Mouse (Mus musculus): ENCODE data around the gene Sgtb. TPM values are rescaled to one million over a fixed set of nuclear protein-coding genes. Genes with fewer than 3 reads are reported as not detected.

Gene Sgtb
- 2.2 and 2.5 TPM in 2 replicates for polyA plus RNA-seq (2015; fragmentation: Nextera tagmentation; extraction: Ambion mirVana)

DNA sequence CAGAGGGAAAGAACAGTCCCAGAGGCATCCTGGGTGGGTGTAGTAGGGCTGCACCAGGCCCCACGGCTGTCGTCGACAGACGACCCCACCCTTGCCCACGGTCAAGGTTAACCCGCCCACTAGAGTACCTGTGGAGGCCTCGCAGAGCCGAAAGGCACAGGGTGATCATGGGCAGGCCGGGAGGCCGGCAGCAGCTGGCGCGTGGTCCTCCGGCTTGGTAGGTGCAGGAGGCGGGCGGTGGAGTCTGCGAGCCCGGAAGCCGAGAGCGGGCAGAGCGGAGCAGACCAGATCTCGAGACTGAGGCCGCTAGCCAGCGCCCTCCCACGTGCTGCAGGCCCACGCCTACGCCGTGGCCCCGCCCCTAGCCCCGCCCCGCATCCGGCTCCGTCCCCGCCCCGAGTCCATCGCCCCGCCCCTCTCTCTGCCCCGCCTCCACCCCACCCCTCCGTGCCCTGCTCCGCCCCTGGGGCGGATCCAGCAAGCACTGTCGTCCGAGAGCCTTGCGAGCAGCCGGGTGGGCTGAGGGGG, at the start of gene Sgtb, which contains the start of gene Nln:
Gene Sgtb, plus strand, starts transcription at position 454 of the 528 bp plus-strand sequence.
Gene Nln, minus strand, starts transcription at position 327 of the 528 bp plus-strand sequence.
- Histone ChIP-seq H3K9me3 (replicated peaks) (peaks cover 2% of the 10 kb centered on the region; the same call in 1 of the 2 replicates), H3K4me1 (replicated peaks) (peaks cover 15% of the 10 kb centered on the region), H3K36me3 (0 out of 2 replicates have a peak, but pooled peaks cover 1% of the 10 kb centered on the region), H3K27me3 (no peaks in the 10 kb centered on the region), H3K9ac (peak within 1 kb of the TSS; percentile 73), H3K27ac (peak within 1 kb of the TSS; percentile 79), H3K4me2 (peak within 1 kb of the TSS; percentile 96), H3K4me3 (peak within 1 kb of the TSS; percentile 71)
- WGBS: under 1% methylated on average over 30 of the region's 44 CpGs
- peak; percentile 99 for ATAC-seq (replicated peaks; ENCODE audit: insufficient number of reproducible peaks, insufficient read depth, low FRiP score, low read depth)

DNA sequence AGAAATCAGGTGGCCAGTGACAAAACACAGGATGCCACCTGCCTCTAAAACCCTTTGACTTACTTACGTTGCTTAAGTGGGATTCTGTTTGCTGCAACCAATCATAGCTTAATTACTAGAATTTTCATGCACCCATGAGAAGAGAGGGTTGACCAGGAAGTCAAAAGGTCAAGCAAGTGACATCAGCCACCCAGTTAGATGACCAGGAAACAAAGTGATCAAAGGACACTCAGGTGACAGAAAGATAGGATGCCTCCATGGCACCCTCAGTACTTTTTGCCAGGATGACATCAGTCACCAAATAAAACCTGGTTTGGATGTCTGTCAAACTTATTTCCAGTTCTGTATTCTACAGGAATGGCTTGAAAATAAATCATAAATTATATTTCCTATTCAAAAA, 49.3 kb upstream of the Sgtb start:
- peaks cover 4% of the 10 kb centered on the region for H3K4me1 ChIP-seq (replicated peaks)
- 0 out of 2 replicates have a peak, but pooled peaks cover 6% of the 10 kb centered on the region for H3K36me3 ChIP-seq
- no peak overlapping the region for H3K4me2 ChIP-seq
- no peak for ATAC-seq (replicated peaks; ENCODE audit: insufficient number of reproducible peaks, insufficient read depth, low FRiP score, low read depth)
- H3K27me3 ChIP-seq: no peaks in the 10 kb centered on the region
- H3K4me3 ChIP-seq: no peak overlapping the region
- H3K9ac ChIP-seq: no peak overlapping the region
- no peak overlapping the region for H3K27ac ChIP-seq
- WGBS: 76% methylated on average over 1 of the region's 1 CpGs
- H3K9me3 ChIP-seq (replicated peaks): no peaks in the 10 kb centered on the region

DNA sequence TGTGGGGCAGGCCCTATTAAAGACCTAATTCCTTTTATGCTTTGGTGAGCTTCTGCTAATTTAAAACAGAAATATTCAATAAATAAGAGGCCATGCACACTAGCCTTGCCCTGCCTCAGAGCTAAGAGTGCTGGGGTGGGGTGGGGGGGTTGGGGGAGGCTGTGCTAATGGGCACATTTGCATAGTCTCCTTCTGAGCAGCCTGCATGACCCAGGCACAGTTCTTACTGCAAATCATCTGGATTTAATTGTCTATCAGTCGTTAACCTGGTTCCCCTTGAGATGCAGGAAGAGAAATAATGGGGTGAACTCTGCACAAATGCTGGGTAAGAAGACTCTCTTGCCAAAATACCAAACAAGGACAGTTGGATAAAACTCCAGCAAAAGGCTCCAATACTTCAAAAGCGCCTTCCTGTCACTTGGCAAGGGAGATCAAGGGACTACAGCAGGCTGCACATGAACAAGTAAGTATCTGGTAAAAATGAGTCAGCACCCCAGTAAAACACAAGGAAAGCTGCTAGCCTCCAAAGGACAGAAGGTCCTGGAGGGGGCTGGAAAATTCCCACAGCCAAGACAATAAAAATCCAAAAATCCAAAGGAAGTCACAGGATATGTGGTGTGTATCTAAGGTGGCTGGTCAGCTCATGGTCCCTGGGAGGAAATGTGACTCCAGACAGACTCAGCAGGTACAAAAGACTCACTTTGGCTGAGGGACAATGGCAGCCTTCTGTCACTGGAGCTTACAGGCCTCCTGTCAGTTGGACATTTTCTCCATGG, 47.4 kb upstream of the Sgtb start:
- no peak for ATAC-seq (replicated peaks; ENCODE audit: insufficient number of reproducible peaks, insufficient read depth, low FRiP score, low read depth)
- 58% methylated on average over 2 of the region's 2 CpGs for WGBS
- Histone ChIP-seq H3K9ac (no peak overlapping the region), H3K4me2 (no peak overlapping the region), H3K27ac (peak overlapping the region; percentile 7; the same call in 1 of the 2 replicates), H3K36me3 (peaks cover 3% of the 10 kb centered on the region; the same call in 1 of the 2 replicates), H3K4me3 (no peak overlapping the region), H3K27me3 (no peaks in the 10 kb centered on the region), H3K4me1 (replicated peaks) (peaks cover 4% of the 10 kb centered on the region), H3K9me3 (replicated peaks) (no peaks in the 10 kb centered on the region)

DNA sequence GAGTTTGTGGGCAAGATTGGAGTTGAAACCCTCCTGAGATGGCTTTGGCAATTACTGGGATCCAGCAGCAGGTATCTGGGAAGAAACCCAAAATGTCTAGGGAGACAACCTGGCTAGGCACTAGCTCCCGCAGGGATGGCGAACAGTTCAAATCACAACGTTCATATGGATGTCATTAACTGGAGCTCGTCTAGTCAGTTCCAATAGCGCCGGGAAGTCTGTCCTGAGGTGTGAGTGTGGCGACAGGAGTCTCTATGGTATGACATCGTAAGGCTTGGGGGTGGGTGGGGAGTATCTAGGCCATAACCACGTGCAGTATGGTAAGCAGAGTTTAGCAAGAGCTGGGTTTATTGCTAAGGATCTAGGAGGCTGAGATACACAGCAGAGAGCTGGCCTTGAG, 46.5 kb upstream of the Sgtb start:
- H3K9ac ChIP-seq: no peak overlapping the region
- WGBS: 71% methylated on average over 9 of the region's 9 CpGs
- peaks cover 4% of the 10 kb centered on the region for H3K4me1 ChIP-seq (replicated peaks)
- H3K9me3 ChIP-seq (replicated peaks): no peaks in the 10 kb centered on the region
- no peak overlapping the region for H3K4me2 ChIP-seq
- H3K27me3 ChIP-seq: no peaks in the 10 kb centered on the region
- ATAC-seq (replicated peaks; ENCODE audit: insufficient number of reproducible peaks, insufficient read depth, low FRiP score, low read depth): no peak
- H3K4me3 ChIP-seq: no peak overlapping the region
- no peak overlapping the region for H3K27ac ChIP-seq
- peaks cover 3% of the 10 kb centered on the region; the same call in 1 of the 2 replicates for H3K36me3 ChIP-seq

DNA sequence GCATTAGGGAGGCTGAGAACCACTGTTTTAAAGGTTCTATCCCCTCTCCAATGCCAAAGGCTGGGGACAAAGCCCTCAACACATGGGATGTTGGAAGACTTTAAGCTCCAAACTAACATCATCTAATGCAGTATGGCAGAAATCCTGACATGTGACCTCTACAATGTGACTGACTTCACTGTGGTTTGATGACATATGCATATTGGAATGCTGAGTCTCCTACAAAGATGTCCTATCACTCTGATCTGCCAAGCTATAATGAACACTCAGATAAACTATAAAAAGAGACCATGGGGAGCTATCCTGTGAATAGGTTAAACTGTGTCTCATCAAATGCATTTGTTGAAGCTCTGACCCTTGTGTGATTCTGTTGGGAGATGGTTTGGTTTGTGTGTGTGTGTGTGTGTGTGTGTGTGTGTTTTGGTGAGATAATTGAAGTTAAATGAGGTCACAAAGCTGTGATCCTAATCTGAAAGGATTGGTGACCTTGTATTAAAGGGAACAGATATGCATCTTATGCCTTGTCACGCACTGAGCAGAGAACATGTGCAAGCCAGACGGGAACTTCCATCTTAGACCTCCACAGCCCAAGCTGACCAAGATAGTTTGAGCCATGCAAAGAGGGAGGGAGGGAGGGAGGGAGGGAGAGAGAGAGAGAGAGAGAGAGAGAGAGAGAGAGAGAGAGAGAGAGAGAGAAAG, 43.7 kb upstream of the Sgtb start:
- Histone ChIP-seq H3K4me1 (replicated peaks) (peaks cover 10% of the 10 kb centered on the region), H3K9me3 (replicated peaks) (no peaks in the 10 kb centered on the region), H3K4me2 (no peak overlapping the region), H3K4me3 (no peak overlapping the region), H3K27ac (no peak overlapping the region), H3K9ac (no peak overlapping the region), H3K27me3 (no peaks in the 10 kb centered on the region), H3K36me3 (peaks cover 13% of the 10 kb centered on the region; the same call in 1 of the 2 replicates)
- WGBS: 68% methylated on average over 2 of the region's 2 CpGs
- ATAC-seq (replicated peaks; ENCODE audit: insufficient number of reproducible peaks, insufficient read depth, low FRiP score, low read depth): no peak

DNA sequence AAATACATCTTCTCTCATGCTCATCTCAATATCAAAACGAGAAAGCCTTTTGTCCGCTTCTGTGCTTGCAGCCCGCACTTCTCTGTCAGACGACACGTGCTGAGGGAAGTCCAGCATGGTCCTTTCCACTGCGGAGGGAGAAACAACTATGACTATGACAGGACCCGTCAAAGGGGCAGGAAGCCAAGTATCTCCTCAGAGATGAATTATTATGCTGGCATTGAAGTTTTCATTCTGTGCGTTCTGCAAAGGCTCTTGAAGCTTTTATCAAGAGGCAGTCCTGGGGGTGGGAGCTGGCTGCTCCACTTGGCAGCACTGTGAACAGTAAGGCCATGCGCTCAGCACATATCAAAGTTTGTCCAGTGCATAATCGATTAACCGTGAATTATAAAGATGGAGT, 40.3 kb upstream of the Sgtb start:
- Histone ChIP-seq H3K4me2 (no peak overlapping the region), H3K27ac (no peak overlapping the region), H3K27me3 (no peaks in the 10 kb centered on the region), H3K4me3 (no peak overlapping the region), H3K9me3 (replicated peaks) (no peaks in the 10 kb centered on the region), H3K9ac (no peak overlapping the region), H3K36me3 (peaks cover 10% of the 10 kb centered on the region; the same call in 1 of the 2 replicates), H3K4me1 (replicated peaks) (peaks cover 10% of the 10 kb centered on the region)
- 66% methylated on average over 11 of the region's 11 CpGs for WGBS
- no peak for ATAC-seq (replicated peaks; ENCODE audit: insufficient number of reproducible peaks, insufficient read depth, low FRiP score, low read depth)

DNA sequence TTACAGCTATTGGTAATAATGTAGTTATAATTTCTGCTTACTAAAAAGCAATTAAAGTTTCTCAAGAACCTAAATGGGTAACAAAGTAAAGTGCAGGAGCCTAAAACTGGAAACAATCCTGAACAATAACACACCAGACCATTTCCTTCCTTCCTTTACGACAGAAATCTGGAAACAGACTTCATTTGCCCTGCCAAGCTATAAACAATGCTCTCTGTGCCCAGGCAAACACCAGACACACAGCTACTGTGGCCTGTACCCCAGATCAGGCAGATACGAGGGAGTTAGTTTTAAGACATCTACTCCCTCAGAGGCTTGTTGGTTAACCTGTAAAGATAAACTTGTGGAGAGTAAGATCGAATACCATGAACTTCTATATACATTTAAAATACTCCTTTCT, 38.8 kb upstream of the Sgtb start:
- Histone ChIP-seq H3K4me2 (no peak overlapping the region), H3K27me3 (no peaks in the 10 kb centered on the region), H3K36me3 (peaks cover 10% of the 10 kb centered on the region; the same call in 1 of the 2 replicates), H3K27ac (0 out of 2 replicates have a peak overlapping the region, but pooled peaks have one; percentile 2), H3K4me3 (no peak overlapping the region), H3K4me1 (replicated peaks) (peaks cover 15% of the 10 kb centered on the region), H3K9ac (no peak overlapping the region), H3K9me3 (replicated peaks) (no peaks in the 10 kb centered on the region)
- no peak for ATAC-seq (replicated peaks; ENCODE audit: insufficient number of reproducible peaks, insufficient read depth, low FRiP score, low read depth)
- 60% methylated on average over 3 of the region's 3 CpGs for WGBS

DNA sequence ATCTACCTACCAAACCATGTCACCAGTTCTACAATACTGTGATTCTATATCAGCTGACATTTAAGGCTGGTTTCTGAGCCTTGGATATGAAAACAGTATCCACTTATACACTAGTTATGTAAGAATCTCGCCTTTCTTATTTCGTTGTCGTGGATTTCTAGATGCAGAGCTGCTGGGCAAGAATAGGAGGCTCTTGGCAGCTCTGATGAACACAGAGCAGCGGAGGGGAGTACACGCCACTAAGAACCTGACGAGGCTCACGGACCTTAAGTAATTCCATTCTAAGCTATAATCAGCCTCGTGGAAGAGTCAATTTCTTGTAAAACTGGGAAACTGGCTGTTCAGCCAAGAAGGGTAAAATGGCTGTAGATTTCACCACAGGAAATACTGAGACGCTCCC, 37.2 kb upstream of the Sgtb start:
- H3K9me3 ChIP-seq (replicated peaks): no peaks in the 10 kb centered on the region
- no peaks in the 10 kb centered on the region for H3K27me3 ChIP-seq
- no peak for ATAC-seq (replicated peaks; ENCODE audit: insufficient number of reproducible peaks, insufficient read depth, low FRiP score, low read depth)
- 93% methylated on average over 9 of the region's 9 CpGs for WGBS
- no peak overlapping the region for H3K4me3 ChIP-seq
- H3K27ac ChIP-seq: no peak overlapping the region
- no peak overlapping the region for H3K9ac ChIP-seq
- H3K36me3 ChIP-seq: peaks cover 10% of the 10 kb centered on the region; the same call in 1 of the 2 replicates
- H3K4me2 ChIP-seq: no peak overlapping the region
- peaks cover 15% of the 10 kb centered on the region for H3K4me1 ChIP-seq (replicated peaks)

DNA sequence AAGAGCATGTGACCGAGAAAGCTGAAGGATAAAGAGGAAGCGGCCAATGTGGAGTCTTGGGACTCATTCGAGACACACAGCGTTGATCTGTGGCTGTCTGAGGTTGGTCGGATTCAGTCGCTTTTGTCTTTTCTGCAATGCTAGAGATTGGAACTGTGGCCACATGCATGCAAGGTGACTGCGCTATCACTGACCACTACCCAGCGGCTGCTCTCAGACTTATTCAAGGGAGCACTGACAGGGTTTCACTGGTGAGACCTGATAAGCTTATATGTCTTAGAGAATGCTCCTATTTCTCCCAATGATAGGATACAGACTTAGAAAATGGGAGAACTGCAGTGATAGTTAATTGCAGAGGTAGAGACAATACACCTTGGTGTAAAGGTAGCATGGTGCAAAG, 35.3 kb upstream of the Sgtb start:
- Histone ChIP-seq H3K9me3 (replicated peaks) (no peaks in the 10 kb centered on the region), H3K27me3 (no peaks in the 10 kb centered on the region), H3K36me3 (peaks cover 1% of the 10 kb centered on the region; the same call in 1 of the 2 replicates), H3K9ac (no peak overlapping the region), H3K4me3 (no peak overlapping the region), H3K4me1 (replicated peaks) (peaks cover 13% of the 10 kb centered on the region), H3K4me2 (no peak overlapping the region), H3K27ac (peak overlapping the region; percentile 56; the same call in 1 of the 2 replicates)
- ATAC-seq (replicated peaks; ENCODE audit: insufficient number of reproducible peaks, insufficient read depth, low FRiP score, low read depth): no peak
- 86% methylated on average over 8 of the region's 8 CpGs for WGBS

DNA sequence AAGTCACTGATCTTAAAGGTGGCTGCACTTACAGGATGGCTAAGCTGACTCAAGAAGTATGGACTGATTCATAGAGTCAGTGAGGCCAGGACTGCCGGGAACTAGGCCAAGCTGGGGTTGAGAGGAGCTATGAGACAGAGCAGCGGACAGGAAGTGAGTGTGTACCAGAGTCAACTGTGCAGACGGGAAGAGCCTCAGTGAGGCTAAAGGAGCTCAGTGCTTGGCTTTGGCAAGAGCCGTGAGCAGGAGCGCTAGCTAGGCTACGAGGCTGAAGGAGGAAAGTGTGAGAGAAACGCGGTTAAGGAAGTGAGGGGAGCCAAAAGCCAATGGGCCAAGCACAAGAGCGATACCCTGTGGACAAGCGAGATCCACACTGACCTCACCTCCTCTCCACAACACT, 34.8 kb upstream of the Sgtb start:
- Histone ChIP-seq H3K27me3 (no peaks in the 10 kb centered on the region), H3K27ac (peak overlapping the region; percentile 56), H3K9me3 (replicated peaks) (no peaks in the 10 kb centered on the region), H3K4me2 (no peak overlapping the region), H3K36me3 (no peaks in the 10 kb centered on the region), H3K9ac (no peak overlapping the region), H3K4me3 (no peak overlapping the region), H3K4me1 (replicated peaks) (peaks cover 8% of the 10 kb centered on the region)
- 55% methylated on average over 10 of the region's 10 CpGs for WGBS
- ATAC-seq (replicated peaks; ENCODE audit: insufficient number of reproducible peaks, insufficient read depth, low FRiP score, low read depth): peak; percentile 84

DNA sequence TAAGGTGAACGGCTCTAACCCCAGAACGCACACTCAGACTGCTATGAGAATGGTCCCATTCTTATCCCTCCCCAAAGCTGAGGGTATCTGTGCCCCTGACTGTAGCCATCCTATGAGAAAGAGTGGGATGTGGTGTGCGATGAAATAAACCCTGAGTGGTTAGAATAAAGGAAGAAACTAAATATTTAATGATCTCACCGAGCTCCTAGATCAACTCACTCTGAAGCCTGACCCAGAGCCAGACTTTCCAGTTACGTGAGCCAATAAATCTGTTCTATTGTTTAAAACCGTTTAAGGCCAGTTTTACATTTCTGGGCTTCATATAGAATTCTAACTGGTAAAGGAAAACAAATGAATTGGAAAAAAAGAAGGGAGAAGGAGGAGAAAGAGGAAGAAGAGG, 32.5 kb upstream of the Sgtb start:
- Histone ChIP-seq H3K27ac (no peak overlapping the region), H3K9me3 (replicated peaks) (no peaks in the 10 kb centered on the region), H3K9ac (no peak overlapping the region), H3K36me3 (no peaks in the 10 kb centered on the region), H3K27me3 (no peaks in the 10 kb centered on the region), H3K4me1 (replicated peaks) (peaks cover 5% of the 10 kb centered on the region; the same call in 1 of the 2 replicates), H3K4me2 (no peak overlapping the region), H3K4me3 (no peak overlapping the region)
- 73% methylated on average over 6 of the region's 6 CpGs for WGBS
- ATAC-seq (replicated peaks; ENCODE audit: insufficient number of reproducible peaks, insufficient read depth, low FRiP score, low read depth): no peak
